In the genomic region with DNA sequence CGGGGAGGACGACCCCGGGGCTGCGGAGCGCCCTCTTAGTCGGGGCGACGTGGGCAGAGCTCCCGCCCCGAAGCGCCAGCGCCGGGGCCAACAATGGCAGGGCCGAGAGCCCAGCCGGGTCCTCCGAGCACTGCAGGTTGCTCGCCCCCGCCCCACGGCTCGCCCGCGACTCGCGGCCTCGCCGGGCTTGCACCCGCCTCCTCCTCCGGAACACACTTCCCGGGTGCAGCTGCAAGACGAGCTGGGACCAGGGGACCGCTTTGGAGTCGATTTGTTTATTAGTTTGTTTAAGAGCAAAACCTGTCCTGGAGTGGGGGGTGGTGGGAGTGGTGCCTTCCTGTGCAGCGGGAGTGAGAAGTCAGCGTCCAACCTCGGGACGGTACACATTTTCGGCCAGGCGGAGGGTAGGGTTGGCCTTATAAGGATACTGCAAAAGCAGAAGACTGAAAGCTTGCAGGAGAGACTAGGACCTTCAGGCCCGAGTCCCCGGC, we compare ENCODE assay signal across 8 mouse cellular contexts. TPM values are rescaled to one million over a fixed set of nuclear protein-coding genes. Genes with fewer than 3 reads are reported as not detected.
DNase-seq lines count a peak whose midpoint lies in the region; ATAC-seq and TF ChIP-seq lines count a peak whose summit lies in the region.

No protein-coding gene starts in this region.

- no peaks in the 10 kb centered on the region for H3K36me3 ChIP-seq in ES-E14 (ENCODE audit: control insufficient read depth, insufficient read depth, low read length, poor library complexity, severe bottlenecking)
- no peaks in the 10 kb centered on the region for H3K36me3 ChIP-seq in heart, embryonic 14.5 days (ENCODE audit: control insufficient read depth, insufficient read depth, low read length)
- no peaks in the 10 kb centered on the region for H3K36me3 ChIP-seq in limb, embryonic 11.5 days (ENCODE audit: control insufficient read depth, insufficient read depth, low read length)
- H3K36me3 ChIP-seq in midbrain, embryonic 12.5 days, result no peaks in the 10 kb centered on the region

- peak overlapping the region; percentile 73 to 80 for H3K4me3 ChIP-seq in ES-E14 (ENCODE audit: insufficient read depth in 1 of 2, low read depth in 1 of 2, low read length in 2 of 2, poor library complexity in 1 of 2, severe bottlenecking in 1 of 2)
- H3K4me3 ChIP-seq in heart, embryonic 14.5 days (ENCODE audit: control insufficient read depth in 1 of 2, insufficient read depth in 1 of 2, low read depth in 1 of 2, low read length in 2 of 2), result peak overlapping the region; percentile 74 to 88
- H3K4me3 ChIP-seq in limb, embryonic 11.5 days (ENCODE audit: low read depth, low read length), result peak overlapping the region; percentile 85
- peak overlapping the region; percentile 87 for H3K4me3 ChIP-seq in midbrain, embryonic 12.5 days

- in situ Hi-C loops in ES-E14 (cut with MboI; ENCODE audit: low sequenced_read_pairs in 2 of 2, unreplicated experiment in 2 of 2), result loop anchor here (25.0 kb wide), 1 partner anchor 91 kb away; the partner anchor contains the start of gene Ppp1r15b (in 2 of the 2)

- H3K27ac ChIP-seq in ES-E14 (ENCODE audit: insufficient read depth, low read depth, low read length, poor library complexity, severe bottlenecking), result 0 out of 2 replicates have a peak overlapping the region, but pooled peaks have one; percentile 2
- peak overlapping the region; percentile 82 to 92 for H3K27ac ChIP-seq in heart, embryonic 14.5 days (replicated peaks in 1 of 2; ENCODE audit: control insufficient read depth in 1 of 2, insufficient read depth in 1 of 2, low read depth in 2 of 2, low read length in 2 of 2)
- peak overlapping the region; percentile 68; the same call in 1 of the 2 replicates for H3K27ac ChIP-seq in limb, embryonic 11.5 days (replicated peaks; ENCODE audit: low read depth, low read length)
- H3K27ac ChIP-seq in midbrain, embryonic 12.5 days (replicated peaks), result peak overlapping the region; percentile 96

- H3K9me3 ChIP-seq in ES-E14 (ENCODE audit: control insufficient read depth, insufficient read depth, low read depth, low read length), result no peaks in the 10 kb centered on the region
- H3K9me3 ChIP-seq in heart, embryonic 14.5 days (ENCODE audit: control insufficient read depth, low read length), result no peaks in the 10 kb centered on the region
- no peaks in the 10 kb centered on the region for H3K9me3 ChIP-seq in limb, embryonic 11.5 days (ENCODE audit: control insufficient read depth, low read length)
- H3K9me3 ChIP-seq in midbrain, embryonic 12.5 days, result no peaks in the 10 kb centered on the region

- H3K27me3 ChIP-seq in heart, embryonic 14.5 days (ENCODE audit: control insufficient read depth, insufficient read depth, low read length), result no peaks in the 10 kb centered on the region
- no peaks in the 10 kb centered on the region for H3K27me3 ChIP-seq in limb, embryonic 11.5 days (ENCODE audit: control insufficient read depth, insufficient read depth, low read length)
- H3K27me3 ChIP-seq in midbrain, embryonic 12.5 days, result no peaks in the 10 kb centered on the region

- peak; percentile 60 for DNase-seq in CD4-positive helper T cell, adult 2 months (ENCODE audit: low read depth, low spot score)
- DNase-seq in ES-E14 (ENCODE audit: low read depth, low spot score), result no peak
- peak; percentile 63 for DNase-seq in embryo, embryonic 10.5 days (ENCODE audit: low spot score)
- DNase-seq in limb, embryonic 11.5 days (ENCODE audit: low spot score), result peak; percentile 70
- peak; percentile 58 for DNase-seq in testis, postnatal 10 days (ENCODE audit: low spot score)
- no peak for DNase-seq in natural killer cell, adult 2 months (ENCODE audit: low spot score in 2 of 2)

- H3K9ac ChIP-seq in ES-E14 (ENCODE audit: insufficient read depth, low read depth, low read length, poor library complexity, severe bottlenecking), result peak overlapping the region; percentile 82
- peak overlapping the region; percentile 93 for H3K9ac ChIP-seq in heart, embryonic 14.5 days (ENCODE audit: low read length)
- peak overlapping the region; percentile 97 for H3K9ac ChIP-seq in limb, embryonic 11.5 days (ENCODE audit: low read length)
- H3K9ac ChIP-seq in midbrain, embryonic 12.5 days (replicated peaks), result peak overlapping the region; percentile 97

- peak; percentile 31 for ATAC-seq in heart, embryonic 14.5 days (ENCODE audit: insufficient number of reproducible peaks, insufficient read depth, low FRiP score, low read depth)
- ATAC-seq in limb, embryonic 11.5 days (ENCODE audit: insufficient number of reproducible peaks, low FRiP score, low TSS enrichment, low read depth), result peak; percentile 29
- ATAC-seq in midbrain, embryonic 12.5 days (ENCODE audit: low FRiP score, low read depth), result peak; percentile 68

- peak overlapping the region; percentile 77 for H3K4me2 ChIP-seq in heart, embryonic 14.5 days (ENCODE audit: low read length)
- peak overlapping the region; percentile 93 for H3K4me2 ChIP-seq in limb, embryonic 11.5 days (ENCODE audit: low read depth, severe bottlenecking)
- peak overlapping the region; percentile 85 for H3K4me2 ChIP-seq in midbrain, embryonic 12.5 days (replicated peaks)

- H3K4me1 ChIP-seq in ES-E14 (ENCODE audit: control insufficient read depth in 2 of 2, insufficient read depth in 2 of 2, low read length in 2 of 2, poor library complexity in 1 of 2), result peaks cover 6% of the 10 kb centered on the region in 2 experiments; a peak in 3 of 4 replicates
- H3K4me1 ChIP-seq in heart, embryonic 14.5 days (ENCODE audit: control insufficient read depth in 2 of 2, insufficient read depth in 2 of 2, low read length in 2 of 2), result peaks cover 11 to 25% of the 10 kb centered on the region in 2 experiments; a peak in 3 of 4 replicates
- peaks cover 7% of the 10 kb centered on the region; the same call in 1 of the 2 replicates for H3K4me1 ChIP-seq in limb, embryonic 11.5 days (ENCODE audit: control insufficient read depth, insufficient read depth, low read length)
- peaks cover 51% of the 10 kb centered on the region for H3K4me1 ChIP-seq in midbrain, embryonic 12.5 days

- under 1% methylated on average over 38 of the region's 40 CpGs for WGBS in heart, embryonic 14.5 days
- WGBS in limb, embryonic 11.5 days, result under 1% methylated on average over 37 of the region's 40 CpGs
- WGBS in midbrain, embryonic 12.5 days, result 0% methylated on average over 40 of the region's 40 CpGs

TF ChIP-seq in ES-E14, 5 proteins besides CTCF, POLR2A, EP300 and RAD21:
- TF ChIP-seq HCFC1 (IDR thresholded peaks at IDR 0.05; ENCODE audit: borderline replicate concordance, insufficient read depth, low read length), result no peak
- TF ChIP-seq ZC3H11A (IDR thresholded peaks at IDR 0.05; ENCODE audit: borderline replicate concordance, low read depth, low read length), result no peak
- no peak for TF ChIP-seq MAFK (IDR thresholded peaks at IDR 0.05; ENCODE audit: insufficient read depth, low read depth, low read length)
- TF ChIP-seq CHD2 (IDR thresholded peaks at IDR 0.05; ENCODE audit: low read depth, low read length), result no peak

RNA-seq across cellular contexts. Expression of gene Pik3c2b, which starts 1.0 kb away (rescaled TPM):
- 3.1 and 4.7 TPM in 2 replicates for total RNA-seq in ES-E14 (2012; rRNA removed)
- polyA plus RNA-seq in heart, embryonic 14.5 days (2014; fragmentation: Nextera tagmentation; extraction: Ambion mirVana), result 11.4 and 12.8 TPM in 2 replicates
- 6.4 and 7.7 TPM in 2 replicates for polyA plus RNA-seq in limb, embryonic 11.5 days (2014; fragmentation: Nextera tagmentation; extraction: Ambion mirVana)
- 21.3 and 21.7 TPM in 2 replicates for polyA plus RNA-seq in midbrain, embryonic 12.5 days (2016; fragmentation: Nextera tagmentation; extraction: Ambion mirVana)

RNA-seq across cellular contexts. Expression of gene Mdm4, which starts 16.1 kb away (rescaled TPM):
- total RNA-seq in ES-E14 (2012; rRNA removed), result 136 and 254 TPM in 2 replicates
- polyA plus RNA-seq in heart, embryonic 14.5 days (2014; fragmentation: Nextera tagmentation; extraction: Ambion mirVana), result 34.7 and 38.2 TPM in 2 replicates
- polyA plus RNA-seq in limb, embryonic 11.5 days (2014; fragmentation: Nextera tagmentation; extraction: Ambion mirVana), result 33.2 and 41.5 TPM in 2 replicates
- polyA plus RNA-seq in midbrain, embryonic 12.5 days (2016; fragmentation: Nextera tagmentation; extraction: Ambion mirVana), result 50.1 and 56.4 TPM in 2 replicates

Comparison
In these comparisons a context has a peak if more than half of its experiments do, and no peak if none do; other contexts are left out.
1. DNase-seq: peak in CD4-positive helper T cell, adult 2 months (single experiment), embryo, embryonic 10.5 days (single experiment), limb, embryonic 11.5 days (single experiment) and testis, postnatal 10 days (single experiment); none in ES-E14 (single experiment) and natural killer cell, adult 2 months (0 of 2).
2. H3K27ac ChIP-seq: peak in every context shown above with its lines; median percentile 96 in midbrain, embryonic 12.5 days; 87 in heart, embryonic 14.5 days; 68 in limb, embryonic 11.5 days; 2 in ES-E14.
3. Peak in every context shown above with its lines, with median percentiles within 50 percentile points of each other: H3K4me3 ChIP-seq, H3K9ac ChIP-seq, ATAC-seq and H3K4me2 ChIP-seq.